Mouse (Mus musculus) embryo, embryonic 11.5 days (tissue): Measurements from ENCODE around the gene Vti1a.

Source experiments
- DNase-seq: peaks from one replicate; pipeline ENCODE4 v3.0.0-alpha.2; 2012; ENCODE audit warnings: low read depth, low spot score

Vti1a gene

GRCm38 (mm10) chr19:55523340-55523739 is 207.2 kb downstream of the Vti1a start:
- DNase-seq, result no peak

GRCm38 (mm10) chr19:55524385-55524784 is 208.3 kb downstream of the Vti1a start:
- no peak for DNase-seq

- DNase-seq, result no peak
Measured at GRCm38 (mm10) chr19:55525056-55525455, 209.0 kb downstream of the Vti1a start.

- DNase-seq, result no peak
Measured at GRCm38 (mm10) chr19:55526717-55527235, 210.7 kb downstream of the Vti1a start.

GRCm38 (mm10) chr19:55530041-55530440 is 213.9 kb downstream of the Vti1a start:
- no peak for DNase-seq

- DNase-seq, result no peak
Measured at GRCm38 (mm10) chr19:55532681-55533080, 216.6 kb downstream of the Vti1a start.

GRCm38 (mm10) chr19:55536273-55536937 is 220.3 kb downstream of the Vti1a start:
- no peak for DNase-seq

GRCm38 (mm10) chr19:55537691-55538090 is 221.6 kb downstream of the Vti1a start:
- no peak for DNase-seq

- no peak for DNase-seq
Measured at GRCm38 (mm10) chr19:55541641-55542040, 225.5 kb downstream of the Vti1a start.

- no peak for DNase-seq
Measured at GRCm38 (mm10) chr19:55542461-55542860, 226.4 kb downstream of the Vti1a start.

GRCm38 (mm10) chr19:55543188-55543587 is 227.1 kb downstream of the Vti1a start:
- DNase-seq, result no peak

- DNase-seq, result no peak
Measured at GRCm38 (mm10) chr19:55544498-55544897, 228.4 kb downstream of the Vti1a start.

GRCm38 (mm10) chr19:55545529-55545928 is 229.4 kb downstream of the Vti1a start:
- DNase-seq, result peak; percentile 80

- no peak for DNase-seq
Measured at GRCm38 (mm10) chr19:55546009-55546528, 230.0 kb downstream of the Vti1a start.

- DNase-seq, result no peak
Measured at GRCm38 (mm10) chr19:55548206-55548605, 232.1 kb downstream of the Vti1a start.

GRCm38 (mm10) chr19:55548656-55549055 is 232.6 kb downstream of the Vti1a start:
- no peak for DNase-seq

GRCm38 (mm10) chr19:55550176-55550575 is 234.1 kb downstream of the Vti1a start:
- no peak for DNase-seq

- DNase-seq, result no peak
Measured at GRCm38 (mm10) chr19:55552339-55552738, 236.2 kb downstream of the Vti1a start.

GRCm38 (mm10) chr19:55552861-55553260 is 236.8 kb downstream of the Vti1a start:
- no peak for DNase-seq

GRCm38 (mm10) chr19:55554295-55554694 is 238.2 kb downstream of the Vti1a start:
- no peak for DNase-seq

GRCm38 (mm10) chr19:55554703-55555102 is 238.6 kb downstream of the Vti1a start:
- no peak for DNase-seq

GRCm38 (mm10) chr19:55556168-55556999 is 240.3 kb downstream of the Vti1a start:
- peak; percentile 62 for DNase-seq
